Mouse (Mus musculus): ENCODE data around the gene Idua.

The Idua gene

DNA sequence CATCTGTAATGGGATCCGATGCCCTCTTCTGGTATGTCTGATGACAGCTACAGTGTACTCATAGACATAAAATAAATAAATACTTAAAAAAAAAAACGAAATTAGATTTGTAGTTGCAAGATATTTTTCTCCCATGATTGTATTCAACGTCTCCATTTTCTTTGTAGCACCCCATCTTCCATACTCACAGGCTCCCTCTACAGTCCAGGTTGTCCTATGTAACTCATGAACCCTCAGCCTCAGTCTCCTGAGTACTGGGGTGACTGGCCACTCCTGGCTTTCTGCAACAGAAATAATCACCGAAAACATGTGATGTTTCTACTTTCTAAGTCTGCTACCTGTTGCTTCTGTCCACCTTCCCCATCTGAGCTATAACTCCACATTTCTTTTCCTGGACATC is 31.0 kb downstream of the Idua start:
- no peak for DNase-seq

GRCm38 (mm10) chr5:108692271-108692670 is 32.1 kb downstream of the Idua start, which contains the start of gene Fgfrl1:
Fgfrl1 (plus strand) TSS chr5:108692382.
- peak; percentile 54 to 74 for DNase-seq

DNA sequence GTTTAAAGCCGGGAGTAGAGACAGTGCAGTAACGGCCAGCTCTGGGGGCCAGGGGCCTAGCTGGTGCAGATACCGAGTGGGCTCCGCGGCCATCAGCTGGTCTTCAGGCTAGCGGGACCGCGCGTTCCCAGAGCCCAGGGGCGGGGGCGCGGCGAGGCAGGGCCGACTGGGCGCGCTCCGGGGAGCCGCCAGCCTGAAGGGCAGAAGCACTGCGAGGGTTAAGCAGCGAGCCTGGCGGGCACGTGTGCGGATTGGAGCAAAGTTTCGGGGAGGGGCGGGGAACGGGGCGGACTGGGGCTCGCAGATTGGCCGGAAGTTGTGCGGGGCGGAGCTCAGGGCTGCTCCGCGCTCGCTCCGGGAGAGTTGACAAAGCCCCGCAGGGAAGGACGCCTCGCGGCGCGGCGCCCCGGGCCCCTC is 33.7 kb downstream of the Idua start:
- DNase-seq: peak; percentile 73 to 79

GRCm38 (mm10) chr5:108694352-108695261 is 34.5 kb downstream of the Idua start:
- DNase-seq: peak; percentile 29 to 40

DNA sequence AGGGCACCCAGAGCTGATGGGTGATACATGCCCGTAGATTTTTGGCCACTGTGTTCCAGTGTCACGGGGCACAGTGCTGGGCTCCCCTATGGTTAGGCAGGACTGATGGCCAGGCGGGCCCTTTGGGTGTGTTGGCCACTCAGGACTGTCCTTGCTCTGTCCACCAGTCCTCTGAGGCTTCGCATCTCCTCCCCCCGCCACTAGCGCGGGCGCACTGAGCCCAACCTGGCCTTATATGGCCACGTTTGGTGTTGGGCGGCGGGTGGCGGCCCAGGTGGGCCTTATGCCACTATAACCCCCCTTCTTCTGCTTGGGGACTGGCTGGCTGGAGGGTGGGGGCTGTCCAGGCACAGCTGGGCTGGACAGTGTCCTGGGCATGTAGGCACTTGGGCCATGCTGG is 35.7 kb downstream of the Idua start:
- no peak for DNase-seq

GRCm38 (mm10) chr5:108696542-108696941 is 36.4 kb downstream of the Idua start:
- no peak for DNase-seq

DNA sequence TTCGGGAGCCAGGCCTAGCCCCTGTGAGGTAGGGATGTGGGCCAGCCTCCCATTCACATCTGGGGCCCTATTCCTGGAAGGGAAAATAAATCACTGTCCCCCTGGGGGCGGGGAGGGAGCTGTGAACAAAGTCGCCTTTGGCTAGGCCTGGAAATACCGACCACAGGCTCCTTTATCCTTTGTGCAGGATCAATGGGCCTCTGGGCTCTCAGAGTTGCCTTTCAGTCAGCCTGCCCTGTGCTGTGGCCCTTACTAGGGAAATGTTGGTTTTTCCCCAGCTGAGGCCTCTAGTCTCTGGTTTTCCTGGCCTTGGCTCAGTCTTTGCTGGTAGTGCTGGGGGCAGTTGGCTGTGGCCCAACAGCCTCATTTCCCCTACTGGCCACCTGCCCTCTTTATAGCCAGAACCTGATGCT is 37.2 kb downstream of the Idua start:
- no peak for DNase-seq

GRCm38 (mm10) chr5:108700346-108700745 is 40.2 kb downstream of the Idua start:
- DNase-seq: no peak

- no peak for DNase-seq
Observed at GRCm38 (mm10) chr5:108701341-108702021, 41.4 kb downstream of the Idua start.

- no peak for DNase-seq
Observed at GRCm38 (mm10) chr5:108703754-108704626, 43.9 kb downstream of the Idua start.

- DNase-seq: no peak
Observed at GRCm38 (mm10) chr5:108707758-108708157, 47.6 kb downstream of the Idua start.

DNA sequence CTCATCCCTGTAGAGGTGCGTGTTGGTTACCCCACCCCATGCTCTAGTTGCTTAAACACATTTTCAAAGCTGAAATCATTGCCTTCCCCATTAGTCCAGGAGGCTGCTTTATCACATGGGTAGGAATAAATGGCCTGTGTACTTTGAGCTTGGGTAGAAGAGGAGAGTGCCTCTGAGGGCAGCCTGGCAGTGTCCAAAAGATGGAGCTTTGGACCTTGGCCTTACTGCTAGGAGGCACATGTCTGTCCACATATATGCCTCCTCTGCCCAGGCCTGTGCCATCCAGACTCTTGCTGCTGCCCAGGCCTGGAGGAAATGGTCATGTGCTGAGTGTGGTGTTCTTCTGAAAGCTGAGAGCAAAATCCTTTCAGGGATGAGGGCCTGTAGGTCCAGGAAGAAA is 48.3 kb downstream of the Idua start:
- DNase-seq: no peak

- DNase-seq: no peak
Observed at GRCm38 (mm10) chr5:108708981-108709731, 49.0 kb downstream of the Idua start.

DNA sequence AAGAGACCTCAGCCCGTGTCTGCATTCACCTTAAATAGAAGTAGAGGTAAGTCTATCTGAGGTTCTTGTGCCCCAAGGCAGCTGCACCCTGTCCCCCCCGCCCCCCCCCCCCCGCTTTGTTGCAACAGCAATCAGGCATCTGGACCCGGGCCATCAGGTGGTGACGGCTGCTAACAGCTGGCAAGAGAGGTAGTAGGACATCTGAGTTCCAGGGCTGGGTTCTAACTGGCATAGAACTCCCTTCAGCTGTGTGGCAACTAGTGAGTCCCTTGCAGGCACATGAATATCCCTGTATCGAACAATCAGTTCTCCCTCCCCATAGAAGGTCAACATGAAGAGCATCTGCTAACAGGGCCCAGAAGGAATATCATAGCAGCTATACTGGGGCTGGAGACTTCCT is 51.8 kb downstream of the Idua start:
- DNase-seq: no peak

- DNase-seq: no peak
Observed at GRCm38 (mm10) chr5:108713096-108713495, 53.0 kb downstream of the Idua start.

DNA sequence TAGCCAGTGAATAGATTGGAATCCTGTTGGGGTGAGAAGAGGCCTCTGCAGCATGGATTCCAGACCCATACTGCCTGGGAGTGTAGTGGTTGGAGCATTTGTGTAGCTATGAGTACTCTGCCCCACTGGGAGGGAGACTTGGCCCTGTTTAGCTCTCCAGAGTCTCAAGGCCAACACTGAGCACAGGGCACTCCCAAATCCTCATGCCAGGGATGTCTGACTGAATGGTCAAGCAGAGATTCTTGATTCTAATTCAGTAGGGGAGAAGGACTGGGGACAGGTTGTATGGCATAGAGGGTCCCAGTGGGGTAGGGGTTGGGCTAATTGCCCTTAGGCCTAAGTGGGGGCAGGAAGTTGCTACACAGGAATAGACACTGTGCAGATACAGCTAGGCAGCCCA is 53.6 kb downstream of the Idua start:
- DNase-seq: no peak

GRCm38 (mm10) chr5:108714149-108714548 is 54.0 kb downstream of the Idua start:
- no peak for DNase-seq

GRCm38 (mm10) chr5:108715974-108716373 is 55.8 kb downstream of the Idua start:
- no peak for DNase-seq

- no peak for DNase-seq
Observed at GRCm38 (mm10) chr5:108718051-108718450, 57.9 kb downstream of the Idua start.

- DNase-seq: no peak
Observed at GRCm38 (mm10) chr5:108719761-108720160, 59.6 kb downstream of the Idua start.

DNA sequence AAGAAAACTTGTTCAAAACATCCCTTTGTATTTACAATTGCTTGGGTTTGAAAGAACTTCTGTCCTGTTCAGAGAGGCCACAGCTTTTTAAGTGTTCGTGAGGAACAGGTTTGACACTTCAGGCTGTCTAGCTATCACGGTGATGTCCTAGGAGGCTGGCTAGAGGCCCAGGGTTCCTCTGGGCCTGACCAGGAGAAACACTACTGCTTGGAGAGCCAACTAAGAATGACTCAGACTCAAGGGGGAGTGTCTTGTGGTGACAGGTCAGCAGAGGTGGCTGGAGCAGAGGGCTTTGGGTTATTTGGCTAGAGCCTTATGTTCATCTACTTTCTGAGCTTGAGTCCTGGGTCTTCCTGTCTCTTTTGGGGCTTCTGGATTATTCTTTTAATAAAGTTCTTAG is 63.9 kb downstream of the Idua start:
- DNase-seq: no peak

DNA sequence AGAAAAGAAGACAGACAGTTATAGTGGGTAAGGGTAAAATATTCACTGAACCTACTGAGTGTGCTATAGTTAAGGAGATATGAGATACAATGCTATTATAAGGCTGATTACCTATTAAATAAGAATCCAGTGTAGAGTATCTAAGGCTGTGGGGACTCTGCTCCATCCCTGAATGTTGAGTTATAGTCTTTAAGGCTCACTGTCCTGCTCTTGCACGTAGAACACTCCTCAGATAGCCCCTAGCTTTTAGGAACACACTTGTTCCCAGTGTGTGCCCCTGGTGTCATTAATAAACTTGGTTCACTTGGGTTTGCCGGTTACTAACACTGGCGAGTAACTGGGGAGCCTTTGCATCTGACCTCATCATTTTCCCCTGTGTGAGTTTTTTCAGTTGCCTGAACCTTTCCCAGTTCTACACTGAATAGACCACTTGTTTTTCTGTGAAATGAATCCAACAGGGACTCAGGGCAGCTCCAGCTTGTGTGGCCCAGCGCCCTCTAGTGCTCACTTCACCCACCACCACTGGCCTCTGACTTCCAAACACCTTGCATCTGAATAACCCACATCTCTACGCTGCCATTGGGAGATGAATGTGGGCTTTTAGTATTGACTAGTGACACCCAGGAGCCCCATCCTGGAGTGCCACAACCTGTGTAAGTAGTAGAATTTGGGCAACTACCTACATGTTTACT is 66.6 kb downstream of the Idua start:
- DNase-seq: peak in 1 of 2 experiments; percentile 48

Measured in spleen, adult 18-20 months (tissue).